Mouse (Mus musculus) cortical plate, adult 2 months (tissue): ENCODE results near the gene D10Jhu81e.

Experiments used
- CTCF ChIP-seq: fragments of 200-500 bp; IDR thresholded peaks from 2 replicates; pipeline ENCODE4 v1.5.1; 2011; ENCODE audit warnings: mild to moderate bottlenecking, control low read depth, low read length; ENCODE audit not compliant: insufficient read depth; ENCODE audit errors: extremely low read depth
- POLR2A ChIP-seq: fragments of 200-500 bp; IDR thresholded peaks from 2 replicates; pipeline ENCODE4 v1.6.1; 2011; ENCODE audit warnings: mild to moderate bottlenecking, low read length, control low read depth; ENCODE audit not compliant: insufficient read depth; ENCODE audit errors: extremely low read depth

DNA sequence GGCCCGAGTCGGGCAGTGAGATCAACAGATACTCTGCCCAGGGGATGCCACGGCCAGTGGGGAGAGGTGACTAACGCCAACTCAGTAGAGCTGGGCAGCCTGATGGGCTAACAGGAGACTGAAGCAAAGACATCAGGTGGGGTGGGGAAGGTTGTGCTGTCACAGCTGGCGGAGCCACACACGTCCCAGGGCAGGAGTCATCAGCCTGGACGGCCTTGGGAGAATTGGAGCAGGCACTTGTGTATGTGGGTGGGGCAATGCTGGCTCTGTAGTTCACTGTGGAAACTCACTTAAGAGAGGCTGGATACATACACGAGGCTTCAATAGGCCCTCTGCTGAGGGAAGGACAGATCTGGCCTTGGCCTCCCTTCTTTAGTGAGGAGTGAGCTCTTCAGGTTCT, 8.5 kb downstream of the D10Jhu81e start:
- TF ChIP-seq CTCF (no peak), POLR2A (no peak)
